Mouse (Mus musculus) hindbrain, embryonic 14.5 days (tissue): ENCODE measurements around the gene Mn1. TPM values are rescaled to one million over a fixed set of nuclear protein-coding genes. Genes with fewer than 3 reads are reported as not detected.

Experiments
- ATAC-seq: fragments of 200-750 bp; cut with Nextera tagmentation; 2 replicates; pipeline ENCODE4 v1.8.0; 2017; ENCODE audit warnings: moderate number of reproducible peaks, mild to moderate bottlenecking, moderate TSS enrichment, moderate library complexity; ENCODE audit not compliant: low FRiP score
- DNase-seq: peaks from one replicate; pipeline ENCODE4 v3.0.0-alpha.2; 2015; ENCODE audit warnings: low spot score
- H3K27ac ChIP-seq: fragments of 300-500 bp; sonication (generic); 2 replicates; pipeline ENCODE4 v1.5.1; 2014; ENCODE audit warnings: mild to moderate bottlenecking, moderate library complexity
- H3K27me3 ChIP-seq: fragments of 300-500 bp; sonication (generic); 2 replicates; pipeline ENCODE4 v1.6.1; 2014; ENCODE audit warnings: mild to moderate bottlenecking, low read length, mixed read lengths; ENCODE audit not compliant: control insufficient read depth, insufficient read depth
- H3K36me3 ChIP-seq: fragments of 300-500 bp; sonication (generic); replicated peaks from 2 replicates; pipeline ENCODE4 v1.6.1; 2014; ENCODE audit not compliant: control insufficient read depth, insufficient read depth
- H3K4me1 ChIP-seq: fragments of 300-500 bp; sonication (generic); replicated peaks from 2 replicates; pipeline ENCODE4 v1.6.1; 2014; ENCODE audit warnings: antibody characterized with exemption, low read length, mixed read lengths; ENCODE audit not compliant: control insufficient read depth, insufficient read depth
- H3K4me2 ChIP-seq: fragments of 300-500 bp; sonication (generic); replicated peaks from 2 replicates; pipeline ENCODE4 v1.6.1; 2014; ENCODE audit warnings: mild to moderate bottlenecking, moderate library complexity
- H3K4me3 ChIP-seq: fragments of 300-500 bp; sonication (generic); replicated peaks from 2 replicates; pipeline ENCODE4 v1.5.1; 2014; ENCODE audit warnings: mild to moderate bottlenecking, low read length
- H3K9ac ChIP-seq: fragments of 300-500 bp; sonication (generic); 2 replicates; pipeline ENCODE4 v1.6.1; 2014
- H3K9me3 ChIP-seq: fragments of 300-500 bp; sonication (generic); 2 replicates; pipeline ENCODE4 v1.6.1; 2016; ENCODE audit warnings: low read length; ENCODE audit not compliant: control insufficient read depth
- WGBS: fragments of 180-500 bp; shearing (Covaris S2); extraction: QIAGEN DNeasy Blood & Tissue Kit; methylation state at CpG from one replicate; pipeline ENCODE4 v1.1.7; 2014; 5-methylcytosine and 5-hydroxymethylcytosine counted together
- polyA plus RNA-seq: library from polyadenylated mRNA; unstranded; fragments of >200 nt; fragmentation: Nextera tagmentation; extraction: Ambion mirVana; gene quantifications from 2 replicates; pipeline ENCODE4 v1.2.1, GENCODE M21; 2014

Mn1 gene
- polyA plus RNA-seq, 1 experiment from 2014 or later: 27.8 TPM

GRCm38 (mm10) chr5:111454240-111454639 lies 37.1 kb downstream of the Mn1 start:
- H3K4me3 ChIP-seq: no peak overlapping the region
- no peak overlapping the region for H3K27ac ChIP-seq
- H3K9ac ChIP-seq: no peak overlapping the region
- DNase-seq (no peak), ATAC-seq (no peak)
- H3K4me1 ChIP-seq: no peaks in the 10 kb centered on the region
- no peaks in the 10 kb centered on the region for H3K9me3 ChIP-seq
- H3K27me3 ChIP-seq: no peaks in the 10 kb centered on the region
- WGBS: 87% methylated on average over 5 of the region's 5 CpGs
- no peak overlapping the region for H3K4me2 ChIP-seq
- peaks cover 38% of the 10 kb centered on the region for H3K36me3 ChIP-seq

- H3K36me3 ChIP-seq: peaks cover 38% of the 10 kb centered on the region
- no peak overlapping the region for H3K4me3 ChIP-seq
- H3K9ac ChIP-seq: no peak overlapping the region
- 97% methylated on average over 6 of the region's 6 CpGs for WGBS
- H3K9me3 ChIP-seq: no peaks in the 10 kb centered on the region
- ATAC-seq (no peak), DNase-seq (no peak)
- H3K27me3 ChIP-seq: no peaks in the 10 kb centered on the region
- H3K4me2 ChIP-seq: no peak overlapping the region
- no peak overlapping the region for H3K27ac ChIP-seq
- H3K4me1 ChIP-seq: no peaks in the 10 kb centered on the region
Observed at GRCm38 (mm10) chr5:111454876-111455275, 37.7 kb downstream of the Mn1 start.

GRCm38 (mm10) chr5:111458675-111459074 lies 41.5 kb downstream of the Mn1 start:
- 94% methylated on average over 6 of the region's 6 CpGs for WGBS
- Histone ChIP-seq H3K4me1 (no peaks in the 10 kb centered on the region), H3K4me2 (no peak overlapping the region), H3K27ac (no peak overlapping the region), H3K36me3 (peaks cover 38% of the 10 kb centered on the region), H3K27me3 (no peaks in the 10 kb centered on the region), H3K9me3 (no peaks in the 10 kb centered on the region), H3K4me3 (no peak overlapping the region), H3K9ac (no peak overlapping the region)
- DNase-seq (no peak), ATAC-seq (no peak)

- Histone ChIP-seq H3K4me2 (no peak overlapping the region), H3K4me3 (no peak overlapping the region), H3K9ac (no peak overlapping the region), H3K9me3 (no peaks in the 10 kb centered on the region), H3K27ac (no peak overlapping the region), H3K27me3 (no peaks in the 10 kb centered on the region), H3K36me3 (no peaks in the 10 kb centered on the region), H3K4me1 (no peaks in the 10 kb centered on the region)
- DNase-seq (no peak), ATAC-seq (peak; percentile 34; the same call in 1 of the 2 replicates)
- 50% methylated on average over 11 of the region's 11 CpGs for WGBS
Observed at GRCm38 (mm10) chr5:111465811-111466299, 48.7 kb downstream of the Mn1 start.

GRCm38 (mm10) chr5:111466429-111466828 lies 49.3 kb downstream of the Mn1 start:
- H3K9me3 ChIP-seq: no peaks in the 10 kb centered on the region
- 78% methylated on average over 9 of the region's 9 CpGs for WGBS
- no peak overlapping the region for H3K4me2 ChIP-seq
- H3K36me3 ChIP-seq: no peaks in the 10 kb centered on the region
- H3K9ac ChIP-seq: no peak overlapping the region
- no peak for DNase-seq
- no peak for ATAC-seq
- no peak overlapping the region for H3K27ac ChIP-seq
- H3K4me3 ChIP-seq: no peak overlapping the region
- no peaks in the 10 kb centered on the region for H3K4me1 ChIP-seq
- H3K27me3 ChIP-seq: no peaks in the 10 kb centered on the region

GRCm38 (mm10) chr5:111467699-111468098 lies 50.5 kb downstream of the Mn1 start:
- H3K4me1 ChIP-seq: 0 out of 2 replicates have a peak, but pooled peaks cover 3% of the 10 kb centered on the region
- WGBS: 84% methylated on average over 5 of the region's 5 CpGs
- H3K36me3 ChIP-seq: no peaks in the 10 kb centered on the region
- H3K4me3 ChIP-seq: no peak overlapping the region
- H3K4me2 ChIP-seq: no peak overlapping the region
- H3K9me3 ChIP-seq: no peaks in the 10 kb centered on the region
- no peaks in the 10 kb centered on the region for H3K27me3 ChIP-seq
- H3K27ac ChIP-seq: no peak overlapping the region
- ATAC-seq: no peak
- no peak for DNase-seq
- no peak overlapping the region for H3K9ac ChIP-seq

- H3K9me3 ChIP-seq: no peaks in the 10 kb centered on the region
- 86% methylated on average over 7 of the region's 7 CpGs for WGBS
- H3K36me3 ChIP-seq: no peaks in the 10 kb centered on the region
- H3K27me3 ChIP-seq: no peaks in the 10 kb centered on the region
- DNase-seq (no peak), ATAC-seq (no peak)
- 0 out of 2 replicates have a peak, but pooled peaks cover 3% of the 10 kb centered on the region for H3K4me1 ChIP-seq
- H3K4me3 ChIP-seq: no peak overlapping the region
- no peak overlapping the region for H3K27ac ChIP-seq
- H3K4me2 ChIP-seq: no peak overlapping the region
- no peak overlapping the region for H3K9ac ChIP-seq
Observed at GRCm38 (mm10) chr5:111469195-111469882, 52.2 kb downstream of the Mn1 start.

- Histone ChIP-seq H3K4me1 (0 out of 2 replicates have a peak, but pooled peaks cover 3% of the 10 kb centered on the region), H3K4me3 (no peak overlapping the region), H3K36me3 (no peaks in the 10 kb centered on the region), H3K27ac (no peak overlapping the region), H3K9me3 (no peaks in the 10 kb centered on the region), H3K9ac (no peak overlapping the region), H3K4me2 (no peak overlapping the region), H3K27me3 (no peaks in the 10 kb centered on the region)
- 94% methylated on average over 4 of the region's 4 CpGs for WGBS
- ATAC-seq (no peak), DNase-seq (no peak)
Observed at GRCm38 (mm10) chr5:111470875-111471274, 53.7 kb downstream of the Mn1 start.

GRCm38 (mm10) chr5:111473425-111473824 lies 56.3 kb downstream of the Mn1 start:
- no peak overlapping the region for H3K4me2 ChIP-seq
- H3K36me3 ChIP-seq: no peaks in the 10 kb centered on the region
- WGBS: 82% methylated on average over 11 of the region's 11 CpGs
- DNase-seq (no peak), ATAC-seq (no peak)
- no peaks in the 10 kb centered on the region for H3K27me3 ChIP-seq
- H3K9ac ChIP-seq: no peak overlapping the region
- 0 out of 2 replicates have a peak, but pooled peaks cover 3% of the 10 kb centered on the region for H3K4me1 ChIP-seq
- no peak overlapping the region for H3K4me3 ChIP-seq
- no peaks in the 10 kb centered on the region for H3K9me3 ChIP-seq
- H3K27ac ChIP-seq: no peak overlapping the region
